Mouse (Mus musculus) limb, embryonic 11.5 days (tissue): ENCODE measurements around the gene Mmp24. TPM values are rescaled to one million over a fixed set of nuclear protein-coding genes. Genes with fewer than 3 reads are reported as not detected.
A peak's percentile ranks its signal among the peaks of the same experiment; 100 is the strongest.

Experiments
- ATAC-seq: fragments of 200-750 bp; cut with Nextera tagmentation; 2 replicates; pipeline ENCODE4 v1.8.0; 2017; ENCODE audit warnings: low read depth; ENCODE audit not compliant: insufficient number of reproducible peaks, low FRiP score, low TSS enrichment
- DNase-seq: peaks from one replicate; pipeline ENCODE4 v3.0.0-alpha.2; 2015; ENCODE audit warnings: low spot score
- H3K27ac ChIP-seq: fragments of 300-500 bp; sonication (generic); replicated peaks from 2 replicates; pipeline ENCODE4 v1.5.1; 2014; ENCODE audit warnings: low read depth, mild to moderate bottlenecking, low read length
- H3K27me3 ChIP-seq: fragments of 300-500 bp; sonication (generic); 2 replicates; pipeline ENCODE4 v1.6.1; 2014; ENCODE audit warnings: mild to moderate bottlenecking, low read length, mixed read lengths; ENCODE audit not compliant: control insufficient read depth, insufficient read depth
- H3K36me3 ChIP-seq: fragments of 300-500 bp; sonication (generic); 2 replicates; pipeline ENCODE4 v1.6.1; 2014; ENCODE audit warnings: mild to moderate bottlenecking, low read length, moderate library complexity, mixed read lengths; ENCODE audit not compliant: control insufficient read depth, insufficient read depth
- H3K4me1 ChIP-seq: fragments of 300-500 bp; sonication (generic); 2 replicates; pipeline ENCODE4 v1.6.1; 2014; ENCODE audit warnings: low read length, mixed read lengths; ENCODE audit not compliant: control insufficient read depth, insufficient read depth
- H3K4me2 ChIP-seq: fragments of 300-500 bp; sonication (generic); 2 replicates; pipeline ENCODE4 v1.6.1; 2014; ENCODE audit warnings: low read depth, mild to moderate bottlenecking, moderate library complexity; ENCODE audit not compliant: severe bottlenecking
- H3K4me3 ChIP-seq: fragments of 300-500 bp; sonication (generic); 2 replicates; pipeline ENCODE4 v1.5.1; 2014; ENCODE audit warnings: low read depth, low read length
- H3K9ac ChIP-seq: fragments of 300-500 bp; sonication (generic); 2 replicates; pipeline ENCODE4 v1.6.1; 2014; ENCODE audit warnings: mild to moderate bottlenecking, low read length
- H3K9me3 ChIP-seq: fragments of 300-500 bp; sonication (generic); 2 replicates; pipeline ENCODE4 v1.6.1; 2016; ENCODE audit warnings: low read length; ENCODE audit not compliant: control insufficient read depth
- WGBS: fragments of 180-500 bp; shearing (Covaris S2); extraction: QIAGEN DNeasy Blood & Tissue Kit; methylation state at CpG from one replicate; pipeline ENCODE4 v1.1.7; 2014; 5-methylcytosine and 5-hydroxymethylcytosine counted together
- polyA plus RNA-seq: library from polyadenylated mRNA; unstranded; fragments of >200 nt; fragmentation: Nextera tagmentation; extraction: Ambion mirVana; gene quantifications from 2 replicates; pipeline ENCODE4 v1.2.1, GENCODE M21; 2014

Gene Mmp24
- polyA plus RNA-seq, 1 experiment from 2014 or later, result not detected

- H3K36me3 ChIP-seq, result no peaks in the 10 kb centered on the region
- WGBS, result 73% methylated on average over 6 of the region's 6 CpGs
These were observed 2.9 kb downstream of the Mmp24 start for GRCm38 (mm10) chr2:155778004-155778403.

GRCm38 (mm10) chr2:155779066-155779465 is 3.9 kb downstream of the Mmp24 start:
- Histone ChIP-seq H3K36me3 (no peaks in the 10 kb centered on the region), H3K27me3 (peaks cover 15% of the 10 kb centered on the region), H3K27ac (no peak overlapping the region), H3K9ac (no peak overlapping the region), H3K4me2 (no peak overlapping the region), H3K4me3 (no peak overlapping the region), H3K4me1 (0 out of 2 replicates have a peak, but pooled peaks cover 4% of the 10 kb centered on the region), H3K9me3 (no peaks in the 10 kb centered on the region)
- ATAC-seq (no peak), DNase-seq (no peak)
- 45% methylated on average over 7 of the region's 7 CpGs for WGBS

More at GRCm38 (mm10) chr2:155778004-155778403, 2.9 kb downstream of the Mmp24 start:
- ATAC-seq (no peak), DNase-seq (no peak)
- H3K27ac ChIP-seq, result no peak overlapping the region
- H3K9ac ChIP-seq, result no peak overlapping the region
- peaks cover 24% of the 10 kb centered on the region for H3K27me3 ChIP-seq
- H3K4me1 ChIP-seq, result 0 out of 2 replicates have a peak, but pooled peaks cover 4% of the 10 kb centered on the region
- no peaks in the 10 kb centered on the region for H3K9me3 ChIP-seq
- no peak overlapping the region for H3K4me3 ChIP-seq
- H3K4me2 ChIP-seq, result no peak overlapping the region

GRCm38 (mm10) chr2:155779506-155779905 is 4.4 kb downstream of the Mmp24 start:
- Histone ChIP-seq H3K4me2 (no peak overlapping the region), H3K9me3 (no peaks in the 10 kb centered on the region), H3K4me1 (0 out of 2 replicates have a peak, but pooled peaks cover 4% of the 10 kb centered on the region), H3K27me3 (peaks cover 11% of the 10 kb centered on the region), H3K4me3 (no peak overlapping the region), H3K36me3 (no peaks in the 10 kb centered on the region), H3K9ac (no peak overlapping the region), H3K27ac (no peak overlapping the region)
- WGBS, result 89% methylated on average over 3 of the region's 3 CpGs
- ATAC-seq (no peak), DNase-seq (no peak)

GRCm38 (mm10) chr2:155784534-155784933 is 9.4 kb downstream of the Mmp24 start:
- H3K4me1 ChIP-seq, result no peaks in the 10 kb centered on the region
- H3K36me3 ChIP-seq, result no peaks in the 10 kb centered on the region
- no peak for DNase-seq
- no peak overlapping the region for H3K4me2 ChIP-seq
- no peak for ATAC-seq
- no peak overlapping the region for H3K4me3 ChIP-seq
- no peak overlapping the region for H3K27ac ChIP-seq
- H3K9me3 ChIP-seq, result no peaks in the 10 kb centered on the region
- no peak overlapping the region for H3K9ac ChIP-seq
- 84% methylated on average over 6 of the region's 6 CpGs for WGBS
- no peaks in the 10 kb centered on the region for H3K27me3 ChIP-seq

GRCm38 (mm10) chr2:155786905-155787304 is 11.8 kb downstream of the Mmp24 start:
- no peak overlapping the region for H3K27ac ChIP-seq
- no peaks in the 10 kb centered on the region for H3K4me1 ChIP-seq
- no peak overlapping the region for H3K4me2 ChIP-seq
- DNase-seq (no peak), ATAC-seq (no peak)
- H3K27me3 ChIP-seq, result no peaks in the 10 kb centered on the region
- H3K9me3 ChIP-seq, result no peaks in the 10 kb centered on the region
- H3K36me3 ChIP-seq, result no peaks in the 10 kb centered on the region
- no peak overlapping the region for H3K9ac ChIP-seq
- WGBS, result 72% methylated on average over 5 of the region's 5 CpGs
- no peak overlapping the region for H3K4me3 ChIP-seq

- DNase-seq, result no peak
These were observed 13.1 kb downstream of the Mmp24 start for GRCm38 (mm10) chr2:155787949-155788931.

GRCm38 (mm10) chr2:155792899-155793298 is 17.8 kb downstream of the Mmp24 start:
- H3K4me2 ChIP-seq, result peak overlapping the region; percentile 7; the same call in 1 of the 2 replicates
- no peak for ATAC-seq
- H3K9me3 ChIP-seq, result no peaks in the 10 kb centered on the region
- WGBS, result 34% methylated on average over 12 of the region's 12 CpGs
- no peaks in the 10 kb centered on the region for H3K36me3 ChIP-seq
- no peaks in the 10 kb centered on the region for H3K27me3 ChIP-seq
- no peak for DNase-seq
- H3K27ac ChIP-seq, result no peak overlapping the region
- H3K4me3 ChIP-seq, result no peak overlapping the region
- peaks cover 3% of the 10 kb centered on the region; the same call in 1 of the 2 replicates for H3K4me1 ChIP-seq
- no peak overlapping the region for H3K9ac ChIP-seq

More at GRCm38 (mm10) chr2:155787949-155788931, 13.1 kb downstream of the Mmp24 start:
- Histone ChIP-seq H3K4me2 (no peak overlapping the region), H3K36me3 (no peaks in the 10 kb centered on the region), H3K4me3 (no peak overlapping the region), H3K4me1 (peaks cover 3% of the 10 kb centered on the region; the same call in 1 of the 2 replicates), H3K27me3 (no peaks in the 10 kb centered on the region), H3K9me3 (no peaks in the 10 kb centered on the region), H3K27ac (no peak overlapping the region), H3K9ac (no peak overlapping the region)
- 61% methylated on average over 18 of the region's 18 CpGs for WGBS
- ATAC-seq, result no peak

- Histone ChIP-seq H3K4me1 (peaks cover 3% of the 10 kb centered on the region; the same call in 1 of the 2 replicates), H3K4me3 (no peak overlapping the region), H3K36me3 (no peaks in the 10 kb centered on the region), H3K4me2 (no peak overlapping the region), H3K27me3 (no peaks in the 10 kb centered on the region), H3K9ac (no peak overlapping the region), H3K9me3 (no peaks in the 10 kb centered on the region), H3K27ac (no peak overlapping the region)
- ATAC-seq, result no peak
- DNase-seq, result no peak
- 83% methylated on average over 12 of the region's 12 CpGs for WGBS
These were observed 19.7 kb downstream of the Mmp24 start for GRCm38 (mm10) chr2:155794674-155795445.
